Mouse (Mus musculus) erythroblast, embryonic 14.5 days (primary cell): ENCODE measurements around the gene Sct.

Source experiments
- GATA1 ChIP-seq: IDR thresholded peaks from 2 replicates; pipeline ENCODE4 v1.6.1; 2012; ENCODE audit warnings: low read length, inconsistent platforms, mixed read lengths
- TAL1 ChIP-seq: IDR thresholded peaks from 3 replicates; pipeline ENCODE4 v1.6.1; 2012; ENCODE audit warnings: low read length, inconsistent platforms, mixed read lengths

DNA sequence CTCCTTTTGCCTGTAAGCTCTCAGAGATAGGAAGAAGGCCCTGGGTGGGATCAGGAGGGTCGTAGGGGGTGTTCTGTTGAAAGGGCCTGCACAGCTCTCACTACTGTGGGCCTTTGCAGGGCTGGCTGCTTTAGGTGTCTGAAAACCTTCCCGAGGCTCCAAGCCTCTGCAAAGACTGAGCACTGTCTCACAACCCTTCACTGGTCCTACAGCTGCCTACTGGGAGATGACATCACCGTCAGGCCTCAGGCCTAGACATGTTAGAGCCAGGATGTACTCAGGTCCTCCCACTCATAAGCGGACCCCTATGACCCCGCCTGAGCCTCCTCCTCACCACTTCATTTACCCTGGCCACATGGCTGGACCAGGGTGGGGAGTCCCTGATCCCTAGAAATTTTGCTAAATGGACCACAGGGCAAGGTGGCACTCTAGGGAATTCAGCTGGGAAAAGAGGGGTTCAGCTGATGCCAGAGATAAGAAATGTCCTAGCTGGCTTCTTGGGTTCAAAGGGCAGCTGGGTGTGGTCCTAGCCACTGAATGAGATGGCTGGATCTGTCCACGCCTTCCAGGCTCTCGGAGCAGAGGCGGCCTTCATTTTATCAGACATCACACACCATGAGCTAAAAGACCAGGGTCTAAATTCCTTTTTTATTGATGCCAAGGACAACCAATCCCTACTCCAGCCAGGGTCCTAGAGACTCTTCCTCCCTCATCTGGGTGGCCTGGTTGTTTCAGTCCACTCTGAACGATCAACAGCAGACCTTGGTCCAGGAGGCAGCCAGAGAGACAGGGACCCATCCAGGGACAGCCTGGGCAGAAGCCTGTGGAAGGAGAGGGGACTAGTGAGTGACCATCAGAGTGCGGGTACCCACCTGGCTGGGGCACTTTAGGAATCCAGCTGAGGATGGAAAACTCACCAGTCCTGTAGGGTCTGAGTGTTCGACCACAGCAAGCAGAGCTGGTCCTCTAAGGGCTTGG lies 943 bp downstream of the Sct start:
- TF ChIP-seq TAL1: no peak
- TF ChIP-seq GATA1: no peak
